Mouse (Mus musculus): ENCODE results near the gene Ptprcap. TPM values are rescaled to one million over a fixed set of nuclear protein-coding genes. Genes with fewer than 3 reads are reported as not detected.

The Ptprcap gene
- 4.8 and 6.2 TPM in 2 replicates for polyA plus RNA-seq (2015; fragmentation: Nextera tagmentation; extraction: Ambion mirVana)

GRCm38 (mm10) chr19:4153232-4153654 lies at the start of gene Ptprcap:
TSS of gene Ptprcap (plus strand) at chr19:4153604.
- H3K4me1 ChIP-seq = peaks cover 16% of the 10 kb centered on the region
- no peak within 1 kb of the TSS for H3K27ac ChIP-seq (replicated peaks)
- no peak for ATAC-seq (ENCODE audit: insufficient number of reproducible peaks, low FRiP score, low TSS enrichment, low read depth)
- H3K4me2 ChIP-seq (replicated peaks) = no peak within 1 kb of the TSS
- peaks cover 64% of the 10 kb centered on the region for H3K36me3 ChIP-seq
- H3K27me3 ChIP-seq = no peaks in the 10 kb centered on the region
- no peak within 1 kb of the TSS for H3K9ac ChIP-seq
- WGBS = 74% methylated on average over 11 of the region's 11 CpGs
- H3K9me3 ChIP-seq (replicated peaks) = no peaks in the 10 kb centered on the region
- H3K4me3 ChIP-seq (replicated peaks) = no peak within 1 kb of the TSS

- H3K4me1 ChIP-seq = peaks cover 28% of the 10 kb centered on the region
- no peaks in the 10 kb centered on the region for H3K36me3 ChIP-seq
- H3K9ac ChIP-seq = no peak overlapping the region
- H3K4me2 ChIP-seq (replicated peaks) = no peak overlapping the region
- H3K27me3 ChIP-seq = peaks cover 26% of the 10 kb centered on the region
- no peak for ATAC-seq (ENCODE audit: insufficient number of reproducible peaks, low FRiP score, low TSS enrichment, low read depth)
- H3K4me3 ChIP-seq (replicated peaks) = no peak overlapping the region
- no peaks in the 10 kb centered on the region for H3K9me3 ChIP-seq (replicated peaks)
- H3K27ac ChIP-seq (replicated peaks) = no peak overlapping the region
- 73% methylated on average over 3 of the region's 3 CpGs for WGBS
Observed at GRCm38 (mm10) chr19:4103792-4104191, 49.6 kb upstream of the Ptprcap start.

GRCm38 (mm10) chr19:4104675-4105194 lies 48.7 kb upstream of the Ptprcap start:
- Histone ChIP-seq H3K9ac (no peak overlapping the region), H3K4me3 (replicated peaks) (no peak overlapping the region), H3K27ac (replicated peaks) (no peak overlapping the region), H3K27me3 (peaks cover 26% of the 10 kb centered on the region), H3K36me3 (no peaks in the 10 kb centered on the region), H3K9me3 (replicated peaks) (no peaks in the 10 kb centered on the region), H3K4me2 (replicated peaks) (no peak overlapping the region), H3K4me1 (peaks cover 19% of the 10 kb centered on the region)
- WGBS = 86% methylated on average over 16 of the region's 16 CpGs
- ATAC-seq (ENCODE audit: insufficient number of reproducible peaks, low FRiP score, low TSS enrichment, low read depth) = no peak

GRCm38 (mm10) chr19:4106654-4107053 lies 46.8 kb upstream of the Ptprcap start:
- WGBS = 89% methylated on average over 14 of the region's 14 CpGs

GRCm38 (mm10) chr19:4108535-4108934 lies 44.9 kb upstream of the Ptprcap start:
- ATAC-seq (ENCODE audit: insufficient number of reproducible peaks, low FRiP score, low TSS enrichment, low read depth) = no peak
- H3K27ac ChIP-seq (replicated peaks) = no peak overlapping the region
- H3K4me1 ChIP-seq = 0 out of 2 replicates have a peak, but pooled peaks cover 3% of the 10 kb centered on the region
- no peak overlapping the region for H3K4me3 ChIP-seq (replicated peaks)
- H3K9me3 ChIP-seq (replicated peaks) = no peaks in the 10 kb centered on the region
- WGBS = 82% methylated on average over 9 of the region's 9 CpGs
- H3K27me3 ChIP-seq = no peaks in the 10 kb centered on the region
- H3K4me2 ChIP-seq (replicated peaks) = no peak overlapping the region
- peaks cover 21% of the 10 kb centered on the region for H3K36me3 ChIP-seq
- no peak overlapping the region for H3K9ac ChIP-seq

More at GRCm38 (mm10) chr19:4106654-4107053, 46.8 kb upstream of the Ptprcap start:
- H3K4me3 ChIP-seq (replicated peaks) = no peak overlapping the region
- no peaks in the 10 kb centered on the region for H3K4me1 ChIP-seq
- no peak overlapping the region for H3K9ac ChIP-seq
- no peak overlapping the region for H3K27ac ChIP-seq (replicated peaks)
- H3K36me3 ChIP-seq = peaks cover 3% of the 10 kb centered on the region; the same call in 1 of the 2 replicates
- H3K9me3 ChIP-seq (replicated peaks) = no peaks in the 10 kb centered on the region
- H3K4me2 ChIP-seq (replicated peaks) = no peak overlapping the region
- H3K27me3 ChIP-seq = peaks cover 10% of the 10 kb centered on the region
- ATAC-seq (ENCODE audit: insufficient number of reproducible peaks, low FRiP score, low TSS enrichment, low read depth) = no peak

- WGBS = 94% methylated on average over 26 of the region's 26 CpGs
- Histone ChIP-seq H3K27ac (replicated peaks) (no peak overlapping the region), H3K4me1 (0 out of 2 replicates have a peak, but pooled peaks cover 9% of the 10 kb centered on the region), H3K9me3 (replicated peaks) (no peaks in the 10 kb centered on the region), H3K4me3 (replicated peaks) (no peak overlapping the region), H3K36me3 (peaks cover 56% of the 10 kb centered on the region), H3K4me2 (replicated peaks) (no peak overlapping the region), H3K9ac (no peak overlapping the region), H3K27me3 (no peaks in the 10 kb centered on the region)
- ATAC-seq (ENCODE audit: insufficient number of reproducible peaks, low FRiP score, low TSS enrichment, low read depth) = no peak
Observed at GRCm38 (mm10) chr19:4112063-4112960, 41.1 kb upstream of the Ptprcap start.

- Histone ChIP-seq H3K27me3 (no peaks in the 10 kb centered on the region), H3K9ac (no peak overlapping the region), H3K36me3 (peaks cover 63% of the 10 kb centered on the region), H3K27ac (replicated peaks) (no peak overlapping the region), H3K4me3 (replicated peaks) (no peak overlapping the region), H3K9me3 (replicated peaks) (no peaks in the 10 kb centered on the region), H3K4me1 (0 out of 2 replicates have a peak, but pooled peaks cover 9% of the 10 kb centered on the region), H3K4me2 (replicated peaks) (no peak overlapping the region)
- no peak for ATAC-seq (ENCODE audit: insufficient number of reproducible peaks, low FRiP score, low TSS enrichment, low read depth)
- 70% methylated on average over 13 of the region's 13 CpGs for WGBS
Observed at GRCm38 (mm10) chr19:4113186-4113805, 40.1 kb upstream of the Ptprcap start.

- Histone ChIP-seq H3K27ac (replicated peaks) (no peak overlapping the region), H3K4me1 (0 out of 2 replicates have a peak, but pooled peaks cover 9% of the 10 kb centered on the region), H3K4me3 (replicated peaks) (no peak overlapping the region), H3K4me2 (replicated peaks) (no peak overlapping the region), H3K36me3 (peaks cover 63% of the 10 kb centered on the region), H3K27me3 (no peaks in the 10 kb centered on the region), H3K9me3 (replicated peaks) (no peaks in the 10 kb centered on the region), H3K9ac (no peak overlapping the region)
- 68% methylated on average over 5 of the region's 5 CpGs for WGBS
- no peak for ATAC-seq (ENCODE audit: insufficient number of reproducible peaks, low FRiP score, low TSS enrichment, low read depth)
Observed at GRCm38 (mm10) chr19:4113806-4114230, 39.6 kb upstream of the Ptprcap start.

GRCm38 (mm10) chr19:4114551-4114950 lies 38.9 kb upstream of the Ptprcap start:
- Histone ChIP-seq H3K36me3 (peaks cover 63% of the 10 kb centered on the region), H3K27me3 (no peaks in the 10 kb centered on the region), H3K9ac (no peak overlapping the region), H3K4me1 (0 out of 2 replicates have a peak, but pooled peaks cover 11% of the 10 kb centered on the region), H3K27ac (replicated peaks) (no peak overlapping the region), H3K4me2 (replicated peaks) (no peak overlapping the region), H3K9me3 (replicated peaks) (no peaks in the 10 kb centered on the region), H3K4me3 (replicated peaks) (no peak overlapping the region)
- ATAC-seq (ENCODE audit: insufficient number of reproducible peaks, low FRiP score, low TSS enrichment, low read depth) = no peak
- 87% methylated on average over 10 of the region's 10 CpGs for WGBS

- ATAC-seq (ENCODE audit: insufficient number of reproducible peaks, low FRiP score, low TSS enrichment, low read depth) = no peak
- WGBS = 98% methylated on average over 10 of the region's 10 CpGs
Observed at GRCm38 (mm10) chr19:4115144-4115543, 38.3 kb upstream of the Ptprcap start.

GRCm38 (mm10) chr19:4115816-4116215 lies 37.6 kb upstream of the Ptprcap start:
- Histone ChIP-seq H3K27me3 (no peaks in the 10 kb centered on the region), H3K9ac (no peak overlapping the region), H3K4me2 (replicated peaks) (no peak overlapping the region), H3K4me3 (replicated peaks) (no peak overlapping the region), H3K36me3 (peaks cover 63% of the 10 kb centered on the region), H3K9me3 (replicated peaks) (no peaks in the 10 kb centered on the region), H3K4me1 (peaks cover 22% of the 10 kb centered on the region), H3K27ac (replicated peaks) (no peak overlapping the region)
- 85% methylated on average over 11 of the region's 11 CpGs for WGBS
- no peak for ATAC-seq (ENCODE audit: insufficient number of reproducible peaks, low FRiP score, low TSS enrichment, low read depth)

More at GRCm38 (mm10) chr19:4115144-4115543, 38.3 kb upstream of the Ptprcap start:
- no peaks in the 10 kb centered on the region for H3K27me3 ChIP-seq
- no peak overlapping the region for H3K9ac ChIP-seq
- peaks cover 15% of the 10 kb centered on the region; the same call in 1 of the 2 replicates for H3K4me1 ChIP-seq
- H3K4me3 ChIP-seq (replicated peaks) = no peak overlapping the region
- no peaks in the 10 kb centered on the region for H3K9me3 ChIP-seq (replicated peaks)
- peaks cover 63% of the 10 kb centered on the region for H3K36me3 ChIP-seq
- no peak overlapping the region for H3K27ac ChIP-seq (replicated peaks)
- H3K4me2 ChIP-seq (replicated peaks) = no peak overlapping the region
